Mouse (Mus musculus) large intestine, adult 2 months (tissue): Measurements from ENCODE around the gene Anapc15. TPM values are rescaled to one million over a fixed set of nuclear protein-coding genes. Genes with fewer than 3 reads are reported as not detected.

Experiments used
- DNase-seq: peaks from one replicate; pipeline ENCODE4 v3.0.0-alpha.2; 2012; ENCODE audit warnings: low read depth, low spot score
- WGBS: fragments of 180-500 bp; shearing (Covaris S2); methylation state at CpG from one replicate; pipeline ENCODE4 v1.1.7; 2018; 5-methylcytosine and 5-hydroxymethylcytosine counted together
- polyA plus RNA-seq: library from polyadenylated mRNA; depleted of rRNA; stranded (reverse); fragments of >200 nt; gene quantifications from 2 replicates; pipeline ENCODE4 v1.2.3, GENCODE M21; 2012

Anapc15 gene
- polyA plus RNA-seq, 1 experiment, result 67.7 TPM

DNA sequence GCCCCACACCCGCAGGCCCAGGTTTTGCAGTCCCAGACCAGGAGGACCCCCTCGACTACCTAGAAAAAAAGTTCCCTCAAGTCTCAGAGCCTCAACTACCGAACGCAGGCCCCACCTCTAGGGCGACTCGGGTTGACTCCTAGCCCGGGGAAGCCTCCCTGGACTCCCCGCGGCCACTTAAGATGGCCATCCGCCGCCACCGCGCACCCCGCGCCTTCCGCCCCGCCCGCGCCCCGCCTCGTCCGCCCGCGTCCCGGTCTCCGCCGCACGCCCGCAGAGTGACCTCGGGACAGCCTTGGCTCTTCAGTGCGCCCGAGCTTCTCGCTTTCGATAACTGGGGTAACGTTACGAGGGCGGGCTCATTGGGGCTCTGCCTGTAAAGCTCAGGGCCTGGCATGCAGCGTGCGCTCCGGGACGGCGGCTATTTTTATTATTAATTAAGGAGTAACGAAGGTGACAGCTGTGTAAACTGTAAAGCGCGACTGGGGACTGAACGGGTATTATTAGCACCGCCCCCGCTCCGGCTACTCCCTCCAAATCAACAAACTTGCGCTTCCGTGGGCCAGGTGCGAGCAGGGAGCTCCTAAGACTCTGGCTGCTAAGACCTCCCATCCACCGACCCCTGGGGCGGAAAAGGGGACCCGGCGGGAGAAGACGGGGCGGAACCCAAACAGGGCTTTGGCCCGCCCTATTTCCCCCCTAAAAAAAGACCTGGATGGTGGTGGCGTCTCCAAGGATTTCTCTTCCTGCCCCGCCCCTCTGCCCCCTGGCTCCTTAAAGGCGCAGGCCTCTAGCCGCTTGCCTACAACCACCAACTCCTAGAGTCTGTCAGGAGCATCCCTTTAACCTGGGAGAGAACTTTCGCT, 25.7 kb upstream of the Anapc15 start, which contains the start of gene Inppl1:
Gene Inppl1 (minus strand): TSS at position 624 of the 866 bp plus-strand sequence.
- WGBS, result 1% methylated on average over 64 of the region's 64 CpGs
- DNase-seq, result peak; percentile 82

DNA sequence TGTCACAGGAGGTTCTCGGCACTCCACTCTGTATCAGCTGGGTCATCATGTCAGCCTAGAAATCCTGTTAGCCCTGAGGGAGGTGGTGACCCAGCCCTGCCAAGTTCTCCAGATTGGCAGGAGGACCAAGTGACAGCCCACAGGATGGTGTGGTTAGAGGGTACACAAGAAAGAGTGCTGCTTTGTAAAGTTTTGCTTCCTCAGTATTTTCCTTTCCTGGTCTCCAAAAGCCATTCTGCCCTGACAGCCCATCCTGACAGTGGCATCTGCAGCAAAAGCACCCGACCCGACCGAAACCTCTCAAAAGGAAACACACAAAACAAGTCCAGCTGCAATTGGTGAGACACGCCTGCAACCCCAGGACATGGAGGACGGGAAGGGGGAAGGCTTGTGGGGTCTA, 19.3 kb upstream of the Anapc15 start:
- no peak for DNase-seq
- WGBS, result 54% methylated on average over 6 of the region's 6 CpGs

DNA sequence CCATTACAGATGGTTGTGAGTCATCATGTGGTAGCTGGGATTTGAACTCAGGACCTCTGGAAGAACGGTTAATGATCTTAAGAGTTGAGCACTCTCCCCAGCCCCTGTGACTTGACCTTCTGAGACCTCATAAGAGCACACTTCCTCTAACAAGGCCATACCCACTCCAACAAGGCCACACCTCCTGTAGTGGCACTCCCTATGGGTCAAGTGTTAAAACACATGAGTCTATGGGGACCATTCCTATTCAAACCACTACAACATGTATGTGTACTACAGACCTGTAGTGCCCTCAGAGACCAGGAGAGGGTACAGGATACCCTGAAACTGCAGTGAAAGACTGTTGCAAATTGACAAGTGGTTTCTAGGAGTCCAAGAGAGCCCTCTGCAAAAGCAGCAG, 15.6 kb upstream of the Anapc15 start:
- WGBS, result 84% methylated on average over 1 of the region's 1 CpGs
- no peak for DNase-seq

DNA sequence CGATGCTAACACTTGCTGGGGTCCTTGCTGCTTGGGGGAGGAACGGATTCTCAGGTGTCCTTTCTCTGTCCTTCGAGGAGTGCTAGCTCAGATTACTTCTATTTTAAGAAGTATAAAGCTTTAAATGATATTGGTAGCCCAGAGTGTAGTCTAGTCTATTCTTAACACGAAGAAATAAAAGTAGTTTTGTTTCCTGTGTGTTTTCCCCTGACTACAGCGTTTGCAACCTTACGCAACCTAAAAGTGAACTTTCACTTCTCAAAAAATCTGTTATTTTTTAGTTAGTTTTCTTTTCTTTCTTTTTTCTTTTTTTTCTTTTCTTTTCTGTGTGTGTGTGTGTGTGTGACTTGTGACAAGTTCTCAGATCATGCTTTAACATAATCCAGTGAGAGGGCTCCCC, 11.8 kb upstream of the Anapc15 start:
- 79% methylated on average over 6 of the region's 6 CpGs for WGBS
- DNase-seq, result no peak

DNA sequence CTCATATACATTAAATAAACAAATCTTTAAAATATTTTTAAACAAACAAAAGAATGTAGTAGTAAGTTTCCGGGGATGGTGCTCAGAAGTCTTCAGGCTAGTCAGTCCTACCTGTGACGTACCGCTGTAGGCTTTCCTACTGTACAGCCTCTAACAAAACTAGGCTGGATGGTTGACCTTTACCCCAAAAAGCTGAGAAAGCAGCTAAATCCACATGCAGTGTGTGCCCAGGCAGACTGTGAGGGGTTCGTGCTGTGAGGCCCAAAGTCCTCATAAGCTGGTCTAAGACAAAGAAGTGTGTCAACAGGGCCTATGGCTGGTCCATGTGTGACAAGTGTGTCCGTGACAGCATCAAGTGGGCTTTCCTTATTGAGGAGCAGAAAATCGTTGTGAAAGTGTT, 10.7 kb upstream of the Anapc15 start:
- no peak for DNase-seq
- WGBS, result 82% methylated on average over 6 of the region's 6 CpGs

DNA sequence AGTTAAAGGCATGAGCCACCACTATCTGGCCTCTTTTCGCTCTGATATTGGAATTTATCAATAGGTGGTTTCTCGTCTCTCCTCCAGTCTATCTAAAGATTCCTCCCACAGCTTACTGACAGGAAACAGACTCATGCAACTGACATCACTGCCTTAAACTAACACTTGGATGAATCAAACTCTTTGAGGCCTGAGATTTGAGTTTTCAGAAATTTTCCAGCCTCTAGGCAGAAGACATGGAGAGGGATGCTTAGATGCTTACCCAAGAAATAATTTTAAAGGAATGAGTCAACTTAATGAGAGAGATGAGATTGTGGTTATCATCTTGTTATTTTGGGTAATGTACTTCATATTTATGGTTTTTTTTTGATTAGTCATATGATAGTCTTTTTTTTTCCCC, 9.7 kb upstream of the Anapc15 start:
- 76% methylated on average over 2 of the region's 2 CpGs for WGBS
- DNase-seq, result no peak

DNA sequence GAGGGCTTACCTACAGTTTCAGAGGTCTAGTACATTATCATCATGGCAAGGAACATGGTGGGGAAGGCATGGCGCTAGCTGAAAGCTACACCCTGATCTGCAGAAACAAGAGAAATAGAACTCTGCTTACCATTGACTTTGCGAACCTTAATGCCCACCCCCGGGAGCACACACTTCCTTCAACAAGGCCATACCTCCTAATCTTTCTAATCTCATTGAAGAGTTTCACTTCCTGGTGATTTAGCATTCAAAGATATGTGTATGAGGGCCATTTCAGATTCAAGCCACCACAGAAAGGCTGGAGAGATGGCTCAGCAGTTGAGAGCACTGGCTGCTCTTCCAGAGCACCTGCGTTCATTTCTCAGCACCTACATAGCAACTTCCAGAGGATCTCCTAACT, 6.4 kb upstream of the Anapc15 start, which contains the start of gene Folr2:
Gene Folr2 (minus strand): TSS at position 101 of the 400 bp plus-strand sequence.
- WGBS, result 90% methylated on average over 4 of the region's 4 CpGs
- no peak for DNase-seq

DNA sequence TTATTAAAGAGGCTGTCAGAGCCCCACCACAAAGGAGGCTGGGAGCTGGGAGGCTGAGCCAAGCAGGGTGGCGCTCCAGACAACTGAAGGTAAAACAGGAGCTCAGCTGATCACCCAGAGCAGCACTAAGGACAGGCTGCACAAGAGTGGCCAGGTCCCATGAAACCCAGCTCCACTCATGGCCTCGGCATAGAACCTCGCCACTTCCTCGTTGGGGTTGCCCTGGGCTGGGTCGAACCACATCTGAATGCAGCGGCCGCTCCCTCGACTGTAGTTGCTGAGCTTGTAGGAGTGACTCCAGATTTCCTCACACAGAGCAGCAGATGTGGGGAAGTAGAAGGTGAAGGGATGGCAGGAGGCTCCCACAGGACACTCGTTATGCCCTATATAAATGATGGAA, 5.2 kb upstream of the Anapc15 start:
- WGBS, result 59% methylated on average over 9 of the region's 9 CpGs
- no peak for DNase-seq

DNA sequence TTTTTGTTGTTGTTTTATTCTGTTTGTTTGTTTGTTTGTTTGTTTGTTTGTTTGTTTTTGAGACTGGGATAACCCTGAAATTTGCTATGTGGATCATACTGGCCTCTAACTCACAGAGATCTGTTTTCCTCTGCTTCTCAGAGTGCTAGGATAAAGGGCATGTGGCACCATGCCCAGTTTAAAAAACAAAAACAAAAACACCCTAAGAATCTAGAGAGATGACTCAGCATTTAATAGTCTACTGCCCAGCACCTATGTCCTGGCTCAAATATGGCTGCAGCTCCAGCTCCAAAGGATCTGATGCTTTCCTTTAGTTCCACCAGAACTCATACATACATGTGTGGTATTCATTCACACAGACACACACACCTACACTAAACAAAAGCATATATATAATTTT, 2.5 kb upstream of the Anapc15 start:
- no peak for DNase-seq

DNA sequence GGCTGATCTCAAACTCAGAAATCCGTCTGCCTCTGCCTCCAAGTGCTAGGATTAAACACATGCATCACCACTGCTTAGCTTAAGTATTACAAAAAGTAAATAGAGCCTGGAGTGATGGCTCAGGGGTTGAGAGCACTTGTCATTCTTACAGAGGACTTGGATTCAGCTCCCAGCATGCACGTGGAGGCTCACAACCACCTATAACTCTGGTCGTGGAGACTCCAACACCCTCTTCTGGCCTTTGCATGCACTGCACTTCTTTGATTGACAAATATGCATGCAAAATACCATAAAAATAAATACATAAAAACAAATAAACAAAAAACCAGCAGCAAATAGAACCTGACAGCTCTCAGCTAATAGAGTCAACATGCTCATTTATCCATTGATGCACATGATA, 1.2 kb upstream of the Anapc15 start:
- no peak for DNase-seq
- 71% methylated on average over 3 of the region's 3 CpGs for WGBS

DNA sequence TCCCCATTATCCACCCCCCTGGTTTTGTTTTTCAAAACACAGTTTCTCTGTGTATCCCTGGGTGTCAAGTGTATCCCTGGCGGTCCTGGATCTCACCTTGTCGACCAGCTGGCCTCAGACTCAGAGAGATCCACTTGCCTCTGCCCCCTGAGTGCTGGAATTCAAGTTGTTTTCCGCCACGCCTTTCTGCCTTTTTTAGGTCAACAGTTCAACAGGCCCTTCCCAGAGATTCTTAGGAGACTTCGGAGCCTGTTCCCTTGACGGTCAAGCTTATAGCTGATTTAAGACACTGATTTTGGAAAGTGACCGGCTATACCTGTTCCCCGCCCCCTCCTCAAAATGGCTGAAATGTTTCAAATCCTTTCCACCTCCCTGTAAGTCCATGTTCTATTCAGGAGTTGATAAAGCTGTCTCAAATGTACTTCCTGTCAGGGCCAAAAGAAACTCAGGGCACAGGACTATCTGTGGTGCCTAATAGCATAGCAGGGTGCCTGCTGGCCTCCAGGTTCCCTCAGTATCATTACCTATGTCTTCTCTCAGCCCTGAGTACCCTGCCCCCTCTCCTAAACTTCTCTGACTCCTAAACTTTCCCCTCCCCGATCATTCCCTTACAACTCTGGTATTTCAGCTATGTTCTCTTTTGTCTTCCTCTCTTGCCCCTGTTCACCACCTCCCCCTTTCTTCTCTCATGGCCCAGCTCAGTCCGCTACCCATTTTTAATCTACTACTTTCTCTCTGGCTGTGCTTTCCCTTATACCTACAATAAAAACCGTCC, 3.2 kb downstream of the Anapc15 start:
- 86% methylated on average over 11 of the region's 11 CpGs for WGBS
- DNase-seq, result no peak

DNA sequence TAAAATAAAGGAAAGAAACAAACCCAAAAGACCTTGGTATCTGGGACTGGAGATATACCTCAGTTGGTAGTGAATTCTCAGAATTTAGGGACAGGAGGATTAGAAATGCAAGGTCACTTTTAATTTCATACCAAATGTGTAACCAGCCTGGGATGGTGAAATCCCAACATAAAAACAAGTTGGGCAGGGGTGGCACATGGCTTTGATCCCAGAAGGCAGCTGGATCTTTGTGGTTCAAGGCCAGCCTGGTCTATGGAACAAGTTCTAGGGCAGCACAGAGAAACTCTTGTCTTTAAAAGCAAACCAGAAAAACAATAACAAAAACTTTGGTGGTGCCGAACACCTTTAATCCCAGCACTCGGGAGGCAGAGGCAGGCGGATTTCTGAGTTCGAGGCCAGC, 4.0 kb downstream of the Anapc15 start:
- DNase-seq, result no peak
- WGBS, result 100% methylated on average over 4 of the region's 4 CpGs

DNA sequence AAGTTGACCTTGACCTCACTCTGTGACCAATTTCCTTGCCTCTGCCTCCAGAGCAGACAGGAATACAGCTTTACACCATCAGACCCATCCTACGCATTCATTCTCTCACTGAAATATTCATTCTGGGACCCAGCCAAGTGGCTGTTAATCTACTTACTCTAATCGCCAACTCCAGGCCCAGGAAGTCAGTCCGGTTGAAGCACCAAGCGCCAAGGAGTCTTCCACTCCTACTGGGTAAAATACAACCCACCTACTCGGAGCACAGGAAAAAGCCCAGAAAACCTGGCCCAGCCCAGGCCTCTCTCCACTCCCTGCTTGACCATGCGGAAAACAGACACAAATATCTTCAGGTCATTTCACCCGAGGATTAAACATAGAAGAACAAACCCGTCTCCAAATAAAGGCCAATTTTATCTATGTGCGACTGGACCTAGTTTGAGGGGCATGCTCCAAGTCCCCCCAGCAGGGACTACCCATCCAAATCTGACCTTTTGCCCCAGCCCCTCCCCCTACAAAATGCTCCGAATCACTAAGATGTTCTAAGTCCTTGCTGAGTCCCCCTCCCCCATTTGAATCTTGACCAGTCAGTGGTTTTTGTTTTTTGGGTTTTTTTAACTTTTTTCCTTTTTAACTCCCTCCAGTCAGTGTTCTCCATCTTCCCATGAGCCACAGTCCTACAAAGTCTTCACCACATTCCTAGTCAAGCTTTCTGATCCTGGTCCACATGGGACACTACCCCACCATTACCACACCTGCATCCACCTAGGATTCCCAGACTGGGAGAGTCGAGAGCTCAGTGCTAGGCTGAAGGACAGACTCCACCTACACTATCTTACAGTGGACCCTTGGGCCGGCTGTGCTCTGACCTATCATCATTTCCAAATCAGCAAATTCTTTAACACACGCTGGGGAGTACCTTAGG, 5.0 kb downstream of the Anapc15 start:
- no peak for DNase-seq
- 79% methylated on average over 13 of the region's 13 CpGs for WGBS

DNA sequence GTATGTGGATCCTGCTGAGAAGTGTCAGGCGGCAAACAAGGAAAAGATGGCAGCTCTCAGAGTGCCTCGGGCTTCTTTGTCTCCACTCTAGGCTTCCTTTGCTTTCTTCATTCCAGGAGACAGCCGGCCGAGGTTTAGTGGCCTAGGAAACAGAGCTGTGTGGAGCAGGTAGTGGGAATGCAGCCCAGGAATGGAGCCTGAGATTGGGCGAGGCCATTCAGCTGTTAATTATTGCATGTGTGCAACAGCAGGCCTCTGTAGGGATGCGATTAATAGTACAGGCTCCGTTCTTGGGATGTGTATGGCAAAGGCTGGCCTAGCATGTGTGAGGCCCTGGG, 5.6 kb downstream of the Anapc15 start:
- 55% methylated on average over 7 of the region's 7 CpGs for WGBS
- no peak for DNase-seq

DNA sequence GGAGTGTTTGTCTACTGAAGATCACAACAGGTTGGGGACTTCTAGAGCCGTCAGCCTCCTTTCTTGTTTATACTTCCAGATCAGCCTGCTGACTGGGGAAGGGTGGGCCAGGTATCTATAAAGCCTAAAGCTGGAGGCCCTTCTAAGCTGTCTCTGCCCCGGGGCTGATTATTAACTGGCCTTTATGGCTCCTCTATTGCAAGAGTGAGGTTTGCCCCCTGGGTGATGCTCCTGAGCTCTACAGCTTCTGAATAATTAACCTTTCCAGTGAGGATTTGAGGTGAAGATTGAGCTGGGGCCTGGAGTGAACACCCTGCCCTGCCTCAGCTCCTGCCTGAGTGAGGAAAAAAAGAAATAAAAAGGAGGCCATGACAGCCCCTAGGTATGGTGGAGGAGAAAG, 7.1 kb downstream of the Anapc15 start, which contains the start of gene Folr1:
Gene Folr1 (minus strand): TSS at position 160 of the 400 bp plus-strand sequence.
- 27% methylated on average over 2 of the region's 2 CpGs for WGBS
- DNase-seq, result no peak

DNA sequence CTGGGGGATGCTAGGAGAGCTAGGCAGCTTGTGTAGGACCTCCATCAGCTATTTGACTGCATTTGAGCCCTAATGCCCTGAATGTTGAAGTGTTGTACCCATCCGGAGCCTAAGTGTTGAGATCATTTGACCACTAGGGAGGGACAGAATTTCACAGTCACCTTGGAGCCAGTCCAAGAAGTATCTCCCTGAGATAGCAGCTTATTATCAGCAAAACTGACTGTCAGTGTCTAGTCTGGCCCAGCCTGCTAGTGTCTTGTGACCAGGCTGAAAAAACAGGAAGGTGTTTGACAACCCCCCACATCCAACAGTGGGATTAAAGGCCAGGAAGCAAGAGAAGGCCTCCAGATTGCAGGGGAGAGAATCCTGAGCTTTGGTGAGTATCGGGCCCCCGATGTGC, 7.8 kb downstream of the Anapc15 start:
- no peak for DNase-seq
- 75% methylated on average over 3 of the region's 3 CpGs for WGBS

DNA sequence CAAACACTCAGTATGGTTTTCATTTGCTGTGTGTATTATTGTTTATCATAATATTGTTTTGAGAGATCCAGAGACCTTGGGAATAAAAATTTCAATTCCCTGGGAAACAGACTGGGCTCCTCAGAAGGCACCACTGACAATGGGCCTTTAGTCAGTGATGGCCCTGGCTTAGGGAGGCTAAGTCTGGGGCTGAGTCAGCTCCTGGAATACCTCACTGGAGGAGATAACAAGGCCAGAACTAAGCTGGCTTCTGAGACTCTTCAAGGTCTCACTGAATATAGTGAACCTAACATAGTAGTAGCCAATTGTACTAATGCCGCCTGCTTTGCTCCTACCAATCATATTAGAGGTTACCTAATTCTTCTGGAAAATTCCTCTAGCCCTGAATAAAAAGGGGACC, 12.5 kb downstream of the Anapc15 start:
- 92% methylated on average over 1 of the region's 1 CpGs for WGBS
- DNase-seq, result no peak

DNA sequence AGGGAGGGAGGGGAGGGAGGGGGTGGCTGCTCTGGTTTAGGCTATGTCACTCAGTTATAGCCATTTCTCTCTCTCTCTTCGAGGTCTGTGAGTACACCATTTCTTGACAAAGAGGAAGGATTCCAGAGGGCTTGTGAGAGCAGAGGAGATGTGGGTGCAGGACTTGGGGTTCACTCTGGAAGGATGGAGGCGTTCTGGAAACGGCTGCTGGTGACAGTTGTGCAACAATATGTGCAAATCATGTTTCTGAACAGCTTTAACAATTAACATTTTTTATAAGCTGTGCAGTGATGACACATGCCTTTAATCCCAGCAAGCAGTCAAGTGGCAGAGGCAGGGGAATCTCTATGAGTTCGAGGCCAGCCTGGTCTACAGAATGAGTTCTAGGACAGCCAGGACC, 17.3 kb downstream of the Anapc15 start:
- 67% methylated on average over 4 of the region's 4 CpGs for WGBS
- DNase-seq, result no peak

DNA sequence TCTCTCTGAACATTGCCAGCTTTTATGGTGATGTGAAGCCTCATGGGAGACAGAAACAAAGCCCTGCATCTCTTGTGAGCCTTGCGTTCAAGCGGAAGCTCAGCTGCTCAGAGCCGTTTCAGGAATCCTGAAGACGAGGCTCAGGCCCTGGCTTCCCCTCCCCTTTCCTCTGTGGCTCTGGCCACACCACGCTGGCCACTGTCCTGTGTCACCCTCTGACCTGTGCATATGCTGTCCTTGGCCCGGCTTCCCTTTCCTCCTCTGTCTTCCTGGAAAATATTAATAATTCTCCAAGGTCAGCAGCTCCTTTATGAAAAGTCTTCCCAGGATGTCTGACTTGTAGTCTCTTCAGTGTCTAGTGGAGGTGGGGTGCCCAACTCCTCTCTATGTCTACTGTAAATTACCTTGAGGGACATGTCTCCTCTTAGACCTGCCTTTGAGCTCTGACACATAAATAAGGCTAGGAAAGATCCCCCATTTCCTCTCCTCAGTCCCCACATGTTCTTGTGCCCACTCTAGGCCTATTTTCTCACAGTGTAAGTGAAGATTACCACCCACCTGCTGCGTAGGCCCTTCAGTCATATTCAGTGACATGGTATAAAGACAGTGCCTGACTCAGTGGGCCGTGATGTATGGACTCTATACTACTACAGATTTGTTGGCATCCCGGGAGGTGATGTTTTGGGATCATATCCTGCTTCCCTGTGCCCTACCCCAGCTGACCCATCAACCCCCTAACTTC, 19.1 kb downstream of the Anapc15 start:
- WGBS, result 73% methylated on average over 9 of the region's 9 CpGs
- DNase-seq, result no peak
